Mouse (Mus musculus): ENCODE results near the gene Gcnt4.

DNA sequence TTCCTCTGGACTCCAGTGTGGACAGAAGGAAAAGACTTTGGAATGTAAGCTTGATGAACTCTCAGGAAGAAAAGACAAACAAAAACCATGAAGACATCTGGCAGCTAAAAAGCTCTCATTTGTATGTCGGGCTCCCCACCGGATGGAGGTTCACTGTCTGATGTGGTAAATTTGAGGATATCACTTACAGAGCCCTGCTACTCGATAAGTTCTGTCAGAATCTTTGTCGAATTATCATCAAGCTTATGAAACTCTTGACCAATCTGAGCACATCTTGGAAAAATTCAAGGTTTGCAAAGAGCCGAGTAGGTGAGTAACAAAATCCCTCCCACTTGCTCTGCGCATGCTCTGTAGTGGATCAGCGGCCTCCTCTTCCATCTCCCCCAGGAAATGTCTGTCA is 40.5 kb downstream of the Gcnt4 start:
- TF ChIP-seq CTCF (IDR thresholded peaks at IDR 0.05; ENCODE audit: borderline replicate concordance, insufficient read depth, low read length) (no peak), POLR2A (IDR thresholded peaks at IDR 0.05; ENCODE audit: low read depth, low read length) (no peak)
